Mouse (Mus musculus): ENCODE measurements around the gene Laptm5.

The Laptm5 gene

GRCm38 (mm10) chr4:130913077-130913476 is at the start of gene Laptm5:
TSS of gene Laptm5 (plus strand) at chr4:130913125.
- peak; percentile 53 to 59 for DNase-seq (ENCODE audit: low spot score in 2 of 2)

DNA sequence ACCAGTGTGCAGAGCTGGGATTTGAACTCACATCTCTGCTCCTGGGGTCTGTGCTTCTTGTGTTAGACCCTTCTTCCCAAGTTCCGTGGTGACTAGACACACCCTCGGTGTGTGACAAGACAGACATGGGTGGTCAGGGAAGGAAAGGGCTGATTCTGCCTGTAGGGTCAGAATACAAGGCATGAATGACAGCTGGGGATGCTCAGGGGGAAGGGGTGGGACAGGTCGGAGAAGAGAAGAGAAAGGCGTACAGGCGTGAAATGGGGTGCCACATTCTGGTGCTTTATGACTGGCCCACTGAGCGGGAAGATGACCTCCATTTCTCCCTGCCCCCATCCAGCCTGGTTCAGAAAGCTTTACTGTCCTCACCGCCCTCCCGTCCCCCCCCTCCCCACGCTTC is 47.5 kb upstream of the Laptm5 start:
- DNase-seq (ENCODE audit: low spot score in 2 of 2): no peak

DNA sequence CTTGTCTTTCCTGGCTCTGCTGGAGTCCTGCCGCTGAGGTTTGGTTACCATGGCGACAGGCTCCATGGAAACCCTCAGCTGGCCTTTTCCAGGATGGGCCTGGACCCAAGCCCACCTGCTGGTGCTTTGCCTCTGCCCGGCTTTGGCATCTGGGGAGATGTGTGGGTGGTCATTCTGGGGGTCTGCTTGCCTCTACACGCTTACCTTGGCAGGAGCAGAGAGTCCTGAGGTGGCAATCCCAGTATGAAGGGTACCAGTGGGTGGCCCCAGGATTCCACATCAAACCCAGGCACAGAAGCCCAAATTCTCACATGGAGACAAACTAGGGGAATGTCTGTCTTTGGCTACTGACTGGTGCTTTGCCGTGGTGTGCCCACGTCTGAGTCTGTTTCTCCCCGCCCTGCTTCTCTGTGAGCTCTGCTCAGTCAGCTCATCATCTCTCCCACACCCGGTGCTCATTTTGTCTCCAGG is 47.0 kb upstream of the Laptm5 start:
- DNase-seq (ENCODE audit: low spot score in 2 of 2): peak; percentile 96 to 97

DNA sequence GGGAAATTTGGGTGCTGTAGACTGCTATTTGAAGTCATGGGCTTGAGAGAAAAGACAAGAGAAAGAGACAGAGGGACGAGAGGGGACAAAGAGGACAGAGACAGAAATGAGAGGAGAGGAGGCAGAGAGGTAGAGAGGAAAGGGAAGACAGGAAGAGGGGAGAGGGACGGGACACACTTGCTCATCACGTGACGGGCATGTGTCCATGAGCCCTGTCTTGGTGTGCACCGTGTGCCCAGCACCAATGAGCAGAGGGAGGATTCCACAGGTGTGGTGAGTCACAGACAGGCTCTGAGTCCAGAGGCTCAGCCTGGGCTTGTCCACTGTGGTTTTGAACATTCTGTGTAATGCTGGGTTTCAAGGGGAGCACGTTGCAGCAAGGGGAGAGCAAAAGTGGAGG is 45.0 kb upstream of the Laptm5 start:
- DNase-seq (ENCODE audit: low spot score in 2 of 2): no peak

DNA sequence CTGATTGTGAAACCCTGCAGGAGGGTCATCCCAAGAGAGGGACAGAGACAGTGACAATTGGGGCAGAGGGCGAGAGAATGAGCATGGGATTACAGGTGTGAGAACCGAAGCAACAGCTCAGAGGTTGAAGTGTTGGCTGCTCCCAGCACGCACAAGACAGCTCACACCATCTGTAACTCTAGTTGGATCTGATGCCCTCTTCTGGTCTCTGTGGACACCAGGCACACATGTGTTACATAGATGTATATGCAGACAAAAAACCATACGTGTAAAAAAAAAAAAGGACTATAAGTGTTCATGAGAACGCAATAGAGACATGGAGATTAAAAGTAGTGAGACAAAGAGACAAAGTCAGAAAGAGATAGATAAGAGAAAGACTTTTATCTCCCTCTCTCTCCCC is 44.1 kb upstream of the Laptm5 start:
- no peak for DNase-seq (ENCODE audit: low spot score in 2 of 2)

DNA sequence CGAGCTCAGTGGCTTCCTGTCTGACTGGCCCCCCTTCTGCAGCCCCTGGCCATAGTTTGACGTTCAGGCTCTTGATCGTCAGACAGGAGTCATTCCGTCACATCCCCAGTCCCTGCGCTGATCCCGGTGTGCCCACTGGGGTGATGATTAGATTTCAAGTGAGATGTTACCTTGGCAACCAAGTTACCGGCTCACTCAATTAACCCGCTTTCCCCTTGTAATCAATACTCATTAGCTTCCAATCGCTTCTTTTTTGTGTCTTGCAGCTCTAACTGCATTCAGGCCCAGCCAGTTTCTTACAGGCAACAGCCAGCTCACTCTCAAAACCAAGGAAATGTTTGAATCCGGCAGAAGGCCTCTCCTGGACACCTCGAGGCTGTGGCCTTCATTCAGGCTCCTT is 40.5 kb upstream of the Laptm5 start:
- DNase-seq (ENCODE audit: low spot score in 2 of 2): no peak

DNA sequence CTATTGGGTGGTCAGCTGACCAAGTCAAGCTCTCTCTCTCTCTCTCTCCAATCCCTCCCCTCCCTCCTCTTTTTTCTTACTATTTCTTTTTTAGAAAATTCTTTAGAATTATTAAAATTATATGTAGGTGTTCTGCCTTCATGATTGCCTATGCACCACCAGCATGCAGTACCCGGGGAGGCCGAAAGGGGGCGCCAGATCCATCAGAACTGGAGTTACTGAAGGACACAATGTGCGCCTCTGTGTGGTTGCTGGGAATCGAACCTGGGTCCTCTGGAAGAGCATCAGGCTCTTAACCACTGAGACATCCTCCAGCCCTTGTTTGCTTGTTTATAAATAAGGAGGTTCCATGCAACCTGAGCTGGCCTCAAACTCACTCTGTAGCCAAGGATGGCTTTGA is 39.5 kb upstream of the Laptm5 start:
- DNase-seq (ENCODE audit: low spot score in 2 of 2): no peak

GRCm38 (mm10) chr4:130874601-130875000 is 38.3 kb upstream of the Laptm5 start:
- DNase-seq (ENCODE audit: low spot score in 2 of 2): peak; percentile 78 to 85

GRCm38 (mm10) chr4:130876016-130876726 is 36.8 kb upstream of the Laptm5 start:
- no peak for DNase-seq (ENCODE audit: low spot score in 2 of 2)

DNA sequence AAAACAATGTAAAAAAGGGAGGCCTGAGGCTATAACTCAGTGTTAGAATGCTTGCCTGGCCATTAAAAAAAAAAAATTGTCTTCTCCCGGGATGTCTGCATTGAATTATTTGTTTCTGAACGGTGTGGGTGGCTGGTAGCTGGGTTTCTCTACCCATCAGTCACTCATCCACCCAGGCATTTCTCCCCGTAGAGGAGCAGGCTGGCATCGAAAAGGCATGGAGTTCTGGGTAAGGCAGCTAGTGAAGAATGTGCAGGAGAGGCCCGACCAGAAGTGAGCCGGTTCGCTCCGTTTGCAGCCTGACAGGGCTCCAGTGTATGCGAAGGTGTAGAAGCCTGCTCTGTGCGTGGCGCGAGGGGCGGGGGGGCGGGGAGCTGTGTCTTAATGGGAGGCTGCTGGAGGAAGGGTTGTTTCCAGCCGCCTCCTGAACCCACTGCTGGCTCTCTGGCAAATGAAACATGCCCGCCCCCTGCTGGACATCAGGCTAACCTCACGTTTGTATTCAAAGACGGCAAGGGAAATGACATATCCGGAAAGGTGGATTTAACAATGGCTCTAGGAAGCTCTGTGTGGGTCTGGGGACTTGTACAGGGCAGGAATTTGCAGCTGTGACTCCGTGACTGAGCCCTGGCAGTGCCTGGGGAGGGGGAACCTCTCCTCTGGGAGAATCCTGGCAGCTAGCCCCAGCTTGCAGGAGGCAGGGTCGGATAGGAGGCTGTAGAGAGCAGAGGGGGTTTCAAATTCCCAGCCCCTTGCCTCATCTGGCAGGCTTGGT is 34.5 kb upstream of the Laptm5 start:
- DNase-seq (ENCODE audit: low spot score in 2 of 2): peak; percentile 92 to 95

- no peak for DNase-seq (ENCODE audit: low spot score in 2 of 2)
These were observed 33.9 kb upstream of the Laptm5 start for GRCm38 (mm10) chr4:130879048-130879384.

GRCm38 (mm10) chr4:130881336-130881735 is 31.6 kb upstream of the Laptm5 start:
- DNase-seq (ENCODE audit: low spot score in 2 of 2): no peak

DNA sequence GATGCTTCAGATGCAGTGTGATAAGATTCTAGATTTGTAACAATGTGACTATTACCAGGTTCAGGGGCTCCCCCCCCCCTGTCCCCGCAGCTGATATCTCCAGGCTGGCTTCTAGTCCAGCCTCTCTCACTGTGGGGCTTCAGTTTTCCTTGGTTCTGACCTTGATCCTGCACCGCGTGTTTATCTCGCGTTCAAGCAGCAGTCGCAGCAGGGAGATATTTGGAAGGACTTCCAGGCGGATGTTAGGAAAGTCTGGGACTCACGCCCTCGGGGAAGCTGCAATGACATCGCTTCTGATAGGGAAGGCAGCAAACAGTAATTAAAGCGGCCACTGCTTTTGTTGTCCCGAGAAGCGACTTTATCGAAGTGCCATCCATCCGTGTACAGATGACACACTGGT is 30.2 kb upstream of the Laptm5 start:
- no peak for DNase-seq (ENCODE audit: low spot score in 2 of 2)

DNA sequence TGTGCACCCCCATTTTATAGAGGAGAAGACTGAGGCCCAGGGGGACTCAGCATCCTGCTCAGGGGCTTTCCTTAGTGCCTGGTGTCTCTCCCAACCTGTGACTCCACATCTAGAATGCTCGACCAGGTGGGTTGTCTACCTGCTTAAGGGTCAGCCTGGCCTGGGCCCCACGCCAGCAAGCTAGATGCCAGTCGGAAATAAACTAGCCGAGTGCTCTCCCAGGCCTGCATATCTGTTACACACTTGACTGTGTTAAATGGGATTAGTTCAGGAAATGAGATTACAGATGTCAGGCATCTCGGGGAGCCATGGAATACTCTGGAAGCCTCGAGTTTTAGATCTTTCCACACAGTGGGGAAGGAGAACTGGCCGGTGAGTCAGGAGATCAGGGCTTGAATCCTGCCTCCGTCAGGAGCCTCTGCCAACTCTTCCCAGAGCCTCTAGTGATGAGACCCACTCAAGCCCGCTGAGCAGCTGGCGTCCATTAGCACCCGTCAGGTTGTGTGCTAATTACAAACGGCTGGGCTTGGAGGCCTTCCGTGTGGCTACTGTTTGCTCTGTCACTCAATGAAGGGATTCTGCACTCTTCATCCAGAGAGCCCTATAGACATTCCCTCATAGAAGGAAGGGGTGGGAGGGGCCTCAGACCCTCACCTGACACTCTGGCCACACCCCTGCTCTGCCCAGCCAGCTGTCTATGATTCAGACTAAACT is 28.9 kb upstream of the Laptm5 start:
- DNase-seq (ENCODE audit: low spot score in 2 of 2): no peak

- no peak for DNase-seq (ENCODE audit: low spot score in 2 of 2)
These were observed 25.7 kb upstream of the Laptm5 start for GRCm38 (mm10) chr4:130887148-130887745.

DNA sequence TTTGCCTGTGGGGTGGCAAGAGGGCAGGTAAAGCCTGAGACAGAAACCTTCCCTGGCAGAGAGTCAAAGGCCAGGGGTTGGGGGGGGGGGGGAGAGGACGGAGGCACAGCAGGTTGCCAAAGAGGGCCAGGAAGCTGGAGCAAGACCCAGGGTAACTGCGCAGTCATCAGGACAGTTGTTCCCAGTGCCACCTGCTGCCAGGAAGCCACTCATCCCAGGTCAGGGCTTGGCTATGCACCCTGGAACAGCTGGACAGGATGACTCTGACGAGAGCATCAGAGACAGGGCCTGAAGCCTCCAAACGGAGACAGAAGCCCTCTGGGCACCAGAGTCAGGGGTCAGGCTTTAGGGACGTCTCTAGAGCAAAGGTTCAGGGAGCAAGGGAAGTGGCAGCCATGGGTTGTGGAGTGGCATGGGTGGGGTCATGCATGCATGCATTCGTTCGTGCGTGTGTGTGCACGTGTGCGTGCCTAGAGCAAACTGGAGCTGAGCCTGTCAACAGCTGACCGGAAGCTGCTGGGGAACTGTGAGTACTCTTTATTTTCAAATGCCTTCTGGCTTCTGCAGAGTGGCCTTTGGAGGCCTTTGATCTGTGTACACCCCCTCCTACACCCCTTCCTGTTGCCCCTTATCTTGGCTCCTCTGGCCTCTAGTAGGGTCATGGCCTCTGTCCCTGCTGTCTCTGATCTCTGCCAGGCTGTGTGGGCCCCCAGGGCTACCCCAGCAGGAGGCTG is 23.0 kb upstream of the Laptm5 start:
- no peak for DNase-seq (ENCODE audit: low spot score in 2 of 2)

DNA sequence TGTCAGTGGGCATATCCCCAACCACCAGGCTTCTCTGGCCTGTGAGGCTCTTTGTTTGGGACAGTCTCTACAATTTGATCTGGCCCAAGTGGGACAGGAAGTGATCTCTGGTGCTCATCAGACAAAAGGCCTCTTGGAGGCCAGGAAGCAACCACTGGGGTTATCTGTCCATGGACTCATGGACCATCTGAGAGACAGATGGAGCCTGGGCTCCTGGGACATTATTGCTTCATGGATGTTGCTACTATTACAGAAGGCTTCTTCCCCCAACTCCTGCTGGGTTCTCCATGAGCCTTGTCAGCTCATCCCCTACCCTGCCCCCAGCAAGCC is 22.4 kb upstream of the Laptm5 start:
- DNase-seq (ENCODE audit: low spot score in 2 of 2): no peak

DNA sequence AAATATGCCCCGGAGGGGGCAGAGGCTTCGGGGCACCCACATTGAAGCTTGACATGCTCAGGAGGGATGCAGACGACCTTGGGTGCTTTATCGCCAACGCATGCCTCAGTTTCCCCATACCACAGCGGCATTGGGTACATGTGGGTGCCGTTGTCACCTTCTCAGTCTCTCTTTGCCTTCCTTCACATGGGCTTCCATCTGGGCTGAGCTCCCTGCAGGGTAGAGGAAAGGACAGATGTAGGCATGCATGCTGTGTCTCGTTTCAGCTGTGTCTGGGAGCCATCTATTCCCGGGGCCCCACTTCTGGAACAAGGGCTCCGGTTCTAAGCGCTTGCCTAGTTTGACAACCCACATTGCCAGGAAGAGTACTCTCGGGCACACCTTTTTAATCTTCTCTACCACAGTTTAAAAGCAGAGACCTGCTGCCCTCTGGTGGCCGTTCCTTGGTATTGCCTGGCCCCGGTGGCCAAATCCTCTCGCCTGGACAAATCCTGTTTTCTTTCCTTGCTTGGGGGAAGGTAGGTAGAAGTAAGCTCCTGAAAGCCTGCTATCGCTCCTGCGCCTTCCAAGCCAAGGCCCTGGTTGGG is 20.8 kb upstream of the Laptm5 start:
- peak; percentile 80 to 86 for DNase-seq (ENCODE audit: low spot score in 2 of 2)

DNA sequence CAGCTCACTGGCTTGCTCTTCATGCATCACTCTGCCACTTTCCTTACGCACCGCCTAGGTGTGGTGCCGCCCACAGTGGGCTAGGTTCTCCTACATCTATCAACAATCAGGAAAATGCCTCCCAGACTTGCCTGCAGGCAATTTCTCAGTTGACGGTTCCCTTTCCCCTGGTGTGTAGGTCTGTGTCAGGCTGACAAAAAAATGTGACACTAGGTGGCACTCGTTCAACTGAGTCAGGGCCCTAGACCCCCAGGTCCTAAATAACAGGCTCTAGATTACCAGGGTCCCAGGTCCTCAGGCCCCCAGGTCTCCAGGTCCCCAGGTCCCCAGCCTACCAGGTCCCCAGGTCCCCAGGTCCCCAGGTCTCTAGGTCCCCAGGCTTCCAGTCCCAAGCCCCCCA is 19.2 kb upstream of the Laptm5 start:
- DNase-seq (ENCODE audit: low spot score in 2 of 2): no peak

DNA sequence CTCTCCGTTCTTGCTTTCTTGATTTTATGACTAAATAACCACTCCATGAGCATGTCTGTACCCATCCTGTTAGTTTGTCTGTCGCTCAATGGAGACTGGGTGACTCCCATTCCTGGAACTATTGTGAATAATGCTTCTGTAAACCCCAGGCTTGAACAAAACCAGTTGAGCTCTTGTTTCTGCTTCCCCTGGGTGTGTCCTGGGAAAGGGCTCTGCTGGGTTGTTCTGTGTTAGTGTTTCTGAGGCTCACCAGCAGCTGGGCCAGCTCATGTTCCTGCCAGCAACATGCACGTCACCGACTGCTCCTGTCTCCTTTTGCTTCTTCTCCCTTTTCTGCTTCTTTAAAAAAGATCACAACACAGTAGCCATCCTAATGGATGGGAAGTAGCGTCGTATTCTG is 17.2 kb upstream of the Laptm5 start:
- DNase-seq (ENCODE audit: low spot score in 2 of 2): no peak

- peak; percentile 58 to 60 for DNase-seq (ENCODE audit: low spot score in 2 of 2)
These were observed 16.6 kb upstream of the Laptm5 start for GRCm38 (mm10) chr4:130896372-130896771.
